Mouse (Mus musculus) central nervous system, embryonic 14 days (tissue): ENCODE measurements around the gene Trim21. TPM values are rescaled to one million over a fixed set of nuclear protein-coding genes. Genes with fewer than 3 reads are reported as not detected.

ENCODE experiments used
- polyA plus RNA-seq: library from polyadenylated mRNA; depleted of rRNA; stranded (reverse); fragments of >200 nt; gene quantifications from 2 replicates; pipeline ENCODE4 v1.2.3, GENCODE M21; 2012; rRNA removed

The Trim21 gene
- 2.2 and 3.0 TPM in 2 replicates for polyA plus RNA-seq

DNA sequence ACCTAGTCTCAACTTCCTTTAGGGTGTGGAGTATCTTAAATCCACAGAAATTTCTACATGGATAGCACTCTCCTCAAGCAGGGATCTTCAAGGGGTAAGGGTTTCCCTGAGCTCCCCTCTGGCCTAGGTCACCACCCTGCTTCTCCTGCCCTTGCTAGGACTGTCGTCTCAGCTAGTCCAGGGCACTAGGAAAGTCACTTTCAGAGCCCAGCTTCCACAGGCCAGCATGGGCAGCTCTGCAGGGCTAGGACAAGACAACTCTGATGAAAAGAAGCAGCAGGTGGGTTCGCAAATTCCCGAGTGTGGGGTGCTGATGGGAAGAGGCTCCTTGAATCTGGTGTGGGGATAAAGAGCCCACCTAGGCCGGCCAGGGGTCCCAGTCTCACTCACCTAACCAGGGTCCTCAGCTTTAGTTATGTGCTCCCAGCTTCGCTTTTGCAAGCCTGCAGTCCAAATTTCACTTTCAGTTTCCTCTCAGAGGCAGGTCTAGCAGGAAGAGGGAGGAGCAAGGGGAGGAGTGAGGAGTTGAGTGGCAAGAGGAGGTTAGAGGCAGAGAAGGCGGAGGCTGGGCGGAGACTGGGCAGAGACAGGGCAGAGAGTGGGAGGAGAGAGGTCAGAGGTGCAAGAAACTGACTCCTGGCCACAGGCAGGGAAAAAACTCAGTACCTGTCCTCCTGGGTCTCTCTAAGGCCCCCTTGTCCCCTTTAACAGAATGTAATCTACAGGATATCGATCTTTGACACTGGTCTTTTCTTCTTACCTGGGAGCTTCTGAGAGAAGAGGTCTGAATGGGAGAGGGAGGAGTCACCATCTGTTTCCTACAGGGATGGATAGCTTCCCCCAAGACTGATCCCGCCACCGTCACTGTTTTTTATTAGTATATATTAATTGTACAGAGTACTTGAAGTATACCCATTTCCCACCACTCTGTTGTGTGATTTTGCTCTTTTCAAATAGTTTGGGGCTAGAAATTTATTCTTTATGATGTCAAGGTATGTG lies at the start of gene Trim21:
Gene Trim21 (minus strand): TSS at position 488 of the 999 bp plus-strand sequence.

DNA sequence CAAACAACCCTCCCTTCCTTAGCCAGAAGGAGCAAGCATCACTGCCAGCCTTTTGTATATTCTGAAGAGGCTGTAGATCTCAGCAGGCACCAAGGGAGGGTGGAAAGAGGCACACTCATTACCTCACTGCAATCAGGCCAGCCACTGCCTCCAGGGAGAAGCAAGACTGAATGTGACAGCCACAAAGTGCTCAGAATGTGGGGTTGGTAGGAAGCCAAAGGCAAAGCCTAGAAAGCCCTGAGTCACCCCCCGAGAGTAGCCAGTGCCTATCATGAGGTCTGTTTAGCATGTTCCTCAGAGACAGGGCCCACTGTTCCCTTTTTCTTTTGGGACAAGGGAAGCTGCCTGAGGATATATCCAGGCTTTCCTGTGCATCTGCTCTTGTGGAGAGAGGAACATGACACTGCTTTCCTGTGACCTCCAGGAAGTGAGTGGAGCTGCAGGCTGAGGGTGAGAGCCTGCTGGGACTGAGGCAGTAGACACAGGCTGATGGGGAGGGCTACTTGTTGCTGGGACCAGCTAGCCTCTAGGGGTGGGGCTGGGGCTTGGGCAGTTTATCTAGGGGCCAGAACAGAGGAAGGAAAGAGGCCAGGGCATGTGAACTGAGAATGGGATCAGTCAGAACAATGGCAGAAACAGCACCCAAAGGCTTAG lies 32.2 kb upstream of the Trim21 start, which contains the start of gene Olfr552:
Gene Olfr552 (plus strand): TSS at position 393 of the 654 bp plus-strand sequence.

DNA sequence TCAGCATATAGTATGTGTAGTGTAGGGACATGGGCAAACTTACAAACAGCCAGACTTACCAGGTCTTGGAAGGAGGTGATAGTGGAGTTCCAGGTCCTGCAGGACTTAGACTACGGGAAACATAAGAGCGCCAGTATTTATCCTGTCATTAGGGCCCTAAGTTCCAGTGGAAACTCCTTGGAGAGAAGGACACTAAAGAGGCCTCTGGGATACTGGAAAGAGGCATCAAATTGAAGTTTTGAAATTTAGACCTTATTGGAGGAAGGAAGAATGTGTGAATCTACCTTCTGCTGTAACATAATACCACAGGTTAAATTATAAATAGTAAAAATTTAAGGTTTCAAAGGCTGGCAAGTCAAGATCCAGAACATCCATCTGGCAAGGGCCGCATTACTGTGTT lies 26.5 kb upstream of the Trim21 start, which contains the start of gene Olfr551:
Gene Olfr551 (minus strand): TSS at position 101 of the 400 bp plus-strand sequence.

DNA sequence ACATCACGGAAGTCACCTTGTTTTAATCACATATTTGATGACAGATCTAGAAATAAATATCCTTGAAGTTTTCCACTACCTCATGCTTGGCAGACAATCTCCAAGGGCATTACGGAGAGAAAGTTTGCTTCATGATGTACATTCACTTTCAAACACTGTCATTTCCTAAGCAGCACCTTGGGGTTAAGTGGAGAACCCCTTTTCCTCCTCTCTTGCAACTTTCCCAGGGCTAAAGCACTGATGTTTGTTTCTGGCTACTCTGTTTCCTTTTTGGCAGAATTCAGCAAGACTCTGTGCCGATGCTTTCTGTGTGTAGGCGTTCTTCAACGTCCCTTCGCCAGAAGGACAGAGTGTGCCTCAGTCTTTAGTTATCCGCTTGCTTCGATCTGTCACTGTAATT lies 5.9 kb upstream of the Trim21 start, which contains the start of gene Olfr550:
Gene Olfr550 (plus strand): TSS at position 301 of the 400 bp plus-strand sequence.

DNA sequence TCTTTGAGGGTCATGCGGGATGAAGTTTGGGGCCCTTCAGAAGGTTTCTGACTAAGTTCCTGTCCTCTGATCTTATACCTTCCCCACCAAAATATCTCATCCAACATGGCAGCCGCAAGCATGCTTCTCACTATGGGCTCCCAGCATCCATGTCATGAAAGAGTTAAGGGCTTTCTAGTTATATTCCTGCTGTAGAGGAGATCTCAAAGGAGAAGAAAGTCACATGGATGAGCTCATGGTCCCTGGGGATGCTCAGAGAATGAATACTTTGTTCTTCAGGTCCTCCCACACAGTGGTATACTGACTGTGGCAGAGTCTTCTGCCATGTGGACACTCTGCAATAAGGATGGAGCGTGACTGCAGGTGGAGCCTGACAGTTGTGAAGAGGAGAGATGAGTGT lies 15.7 kb downstream of the Trim21 start, which contains the start of gene Olfr549:
Gene Olfr549 (plus strand): TSS at position 301 of the 400 bp plus-strand sequence.

DNA sequence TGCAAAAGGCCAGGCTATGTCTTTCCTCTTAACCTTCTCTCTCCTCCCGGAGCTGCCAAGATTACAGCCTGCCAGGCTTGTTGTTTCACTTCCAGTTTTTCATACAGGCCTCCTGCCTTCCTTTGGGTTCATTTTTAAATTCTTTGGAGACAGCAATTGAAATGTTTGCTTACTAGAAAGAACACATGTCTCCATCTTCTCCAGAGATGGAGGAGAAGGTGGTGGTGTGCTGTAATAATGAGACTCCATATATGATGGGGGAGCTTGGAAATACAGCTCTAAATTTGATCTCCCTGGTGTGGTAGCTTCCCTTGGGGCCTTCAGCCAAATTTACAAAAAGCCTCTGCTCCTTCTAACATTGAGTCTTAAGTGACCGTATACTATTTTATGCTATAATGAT lies 24.7 kb downstream of the Trim21 start, which contains the start of gene Olfr548-ps1:
Gene Olfr548-ps1 (plus strand): TSS at position 301 of the 400 bp plus-strand sequence.

DNA sequence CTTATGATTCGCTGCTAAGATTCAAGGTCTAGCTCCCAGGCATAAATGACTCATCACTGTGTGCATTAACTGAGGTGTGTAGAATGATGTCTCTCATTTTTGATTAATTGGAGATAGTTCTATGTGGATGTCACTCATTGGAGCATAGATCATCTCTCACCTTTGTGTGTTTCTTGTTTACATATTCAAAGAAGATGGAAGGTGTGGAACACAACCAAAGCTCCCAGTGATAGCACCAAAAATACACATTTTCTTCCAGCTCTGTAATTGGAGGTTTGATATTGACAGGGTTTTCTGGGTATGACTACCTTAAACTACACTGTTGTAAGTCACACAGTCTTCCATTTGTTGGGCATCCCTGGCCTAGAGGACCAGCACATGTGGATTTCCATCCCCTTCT lies 30.8 kb downstream of the Trim21 start, which contains the start of gene Olfr547:
Gene Olfr547 (plus strand): TSS at position 301 of the 400 bp plus-strand sequence.

Other genes with a start within 250 kb of the Trim21 start
- 56.1 and 67.0 TPM in 2 replicates for gene Rrm1, start 123.8 kb downstream of the Trim21 start, polyA plus RNA-seq
- gene Olfr543, start 83.8 kb downstream of the Trim21 start, polyA plus RNA-seq: not detected in 2 replicates
- gene Olfr544, start 77.2 kb downstream of the Trim21 start, polyA plus RNA-seq: not detected in 2 replicates
- not detected in 2 replicates for gene Olfr545, start 65.9 kb downstream of the Trim21 start, polyA plus RNA-seq
- not detected in 2 replicates for gene Olfr547, start 30.7 kb downstream of the Trim21 start, polyA plus RNA-seq
- gene Olfr548-ps1, start 24.6 kb downstream of the Trim21 start, polyA plus RNA-seq: not detected in 2 replicates
- not detected in 2 replicates for gene Olfr549, start 15.6 kb downstream of the Trim21 start, polyA plus RNA-seq
- not detected in 2 replicates for gene Olfr550, start 6.0 kb upstream of the Trim21 start, polyA plus RNA-seq
- gene Olfr551, start 26.4 kb upstream of the Trim21 start, polyA plus RNA-seq: not detected in 2 replicates
- gene Olfr552, start 32.3 kb upstream of the Trim21 start, polyA plus RNA-seq: 0.01 TPM in 1 of 2 replicates, not detected in the other
- gene Olfr553, start 52.7 kb upstream of the Trim21 start, polyA plus RNA-seq: not detected in 2 replicates
- gene Olfr554, start 72.9 kb upstream of the Trim21 start, polyA plus RNA-seq: not detected in 2 replicates
- gene Olfr555, start 93.3 kb upstream of the Trim21 start, polyA plus RNA-seq: not detected in 2 replicates
- not detected in 2 replicates for gene Olfr556, start 99.4 kb upstream of the Trim21 start, polyA plus RNA-seq
- 14.8 and 22.7 TPM in 2 replicates for gene Trim68, start 121.8 kb upstream of the Trim21 start, polyA plus RNA-seq
- gene Olfr557, start 130.4 kb upstream of the Trim21 start, polyA plus RNA-seq: not detected in 2 replicates
- 0.07 and 0.29 TPM in 2 replicates for gene Olfr558, start 136.7 kb upstream of the Trim21 start, polyA plus RNA-seq
- gene Olfr33, start 153.6 kb upstream of the Trim21 start, polyA plus RNA-seq: not detected in 2 replicates
- not detected in 2 replicates for gene Olfr559, start 162.0 kb upstream of the Trim21 start, polyA plus RNA-seq
- gene Olfr560, start 193.9 kb upstream of the Trim21 start, polyA plus RNA-seq: not detected in 2 replicates
- gene Olfr78, start 194.0 kb upstream of the Trim21 start, polyA plus RNA-seq: 0.09 and 0.43 TPM in 2 replicates
- gene Olfr561, start 205.7 kb upstream of the Trim21 start, polyA plus RNA-seq: not detected in 2 replicates
- gene Olfr564, start 238.0 kb upstream of the Trim21 start, polyA plus RNA-seq: not detected in 2 replicates